Mouse (Mus musculus) thymus, adult 2 months (tissue): Measurements from ENCODE around the gene Pitpna. TPM values are rescaled to one million over a fixed set of nuclear protein-coding genes. Genes with fewer than 3 reads are reported as not detected.

ENCODE experiments used
- DNase-seq: peaks from one replicate; pipeline ENCODE4 v3.0.0; 2021
- H3K27ac ChIP-seq: fragments of 200-500 bp; 2 replicates; pipeline ENCODE4 v1.5.1; 2012; ENCODE audit warnings: low read length, control low read depth; ENCODE audit not compliant: control insufficient read depth, insufficient read depth
- H3K27me3 ChIP-seq: fragments of 200-500 bp; 2 replicates; pipeline ENCODE4 v1.6.1; 2012; ENCODE audit warnings: mild to moderate bottlenecking, low read length, moderate library complexity, mixed read lengths; ENCODE audit not compliant: control insufficient read depth, insufficient read depth
- H3K36me3 ChIP-seq: fragments of 200-500 bp; 2 replicates; pipeline ENCODE4 v1.6.1; 2012; ENCODE audit warnings: mild to moderate bottlenecking, low read length, moderate library complexity; ENCODE audit not compliant: control insufficient read depth, insufficient read depth
- H3K4me1 ChIP-seq: fragments of 200-500 bp; replicated peaks from 2 replicates; pipeline ENCODE4 v1.6.1; 2012; ENCODE audit warnings: low read length; ENCODE audit not compliant: control insufficient read depth, insufficient read depth
- H3K4me3 ChIP-seq: fragments of 200-500 bp; 2 replicates; pipeline ENCODE4 v1.5.1; 2012; ENCODE audit warnings: mild to moderate bottlenecking, low read length, control low read depth, moderate library complexity; ENCODE audit not compliant: control insufficient read depth, insufficient read depth
- CTCF ChIP-seq: fragments of 200-500 bp; IDR thresholded peaks from 2 replicates; pipeline ENCODE4 v1.5.1; 2012; ENCODE audit warnings: mild to moderate bottlenecking, control low read depth, low read length, moderate library complexity, borderline replicate concordance; ENCODE audit not compliant: control insufficient read depth, poor library complexity, insufficient read depth; ENCODE audit errors: extremely low read depth
- POLR2A ChIP-seq: fragments of 200-500 bp; IDR thresholded peaks from 2 replicates; pipeline ENCODE4 v1.6.1; 2012; ENCODE audit warnings: mild to moderate bottlenecking, low read length, control low read depth, moderate library complexity; ENCODE audit not compliant: control insufficient read depth, poor library complexity, insufficient read depth; ENCODE audit errors: extremely low read depth
- WGBS: fragments of 180-500 bp; shearing (Covaris S2); methylation state at CpG from one replicate; pipeline ENCODE4 v1.1.7; 2018; 5-methylcytosine and 5-hydroxymethylcytosine counted together
- polyA plus RNA-seq: library from polyadenylated mRNA; depleted of rRNA; stranded (reverse); fragments of >200 nt; gene quantifications from 2 replicates; pipeline ENCODE4 v1.2.3, GENCODE M21; 2012

Pitpna gene
- polyA plus RNA-seq, 1 experiment, result 99.7 TPM

DNA sequence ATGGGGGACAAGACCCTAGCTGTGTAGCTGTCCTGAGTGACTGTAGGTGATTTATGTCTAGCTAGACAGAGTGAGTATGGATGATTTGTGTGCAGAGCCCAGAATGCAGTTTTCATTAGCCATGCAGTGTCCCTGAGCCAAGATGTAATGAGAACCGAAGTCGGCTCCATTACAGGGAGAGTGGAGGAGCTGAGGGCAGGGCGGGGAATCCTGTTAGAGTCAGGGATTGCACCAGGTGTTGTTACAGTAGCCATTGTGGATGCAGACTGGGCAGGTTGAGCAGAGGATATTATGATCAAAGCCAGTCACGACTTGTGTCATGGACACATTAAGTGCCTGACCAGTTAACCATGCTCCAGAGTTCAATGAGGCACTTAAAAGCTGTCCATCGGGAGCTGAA lies 55.4 kb downstream of the Pitpna start:
- H3K4me1 ChIP-seq, result peaks cover 25% of the 10 kb centered on the region
- H3K27ac ChIP-seq, result no peak overlapping the region
- no peak overlapping the region for H3K4me3 ChIP-seq
- no peak for DNase-seq
- H3K27me3 ChIP-seq, result no peaks in the 10 kb centered on the region
- WGBS, result 96% methylated on average over 5 of the region's 5 CpGs
- TF ChIP-seq CTCF, result no peak
- no peak for TF ChIP-seq POLR2A
- H3K36me3 ChIP-seq, result 0 out of 2 replicates have a peak, but pooled peaks cover 4% of the 10 kb centered on the region

DNA sequence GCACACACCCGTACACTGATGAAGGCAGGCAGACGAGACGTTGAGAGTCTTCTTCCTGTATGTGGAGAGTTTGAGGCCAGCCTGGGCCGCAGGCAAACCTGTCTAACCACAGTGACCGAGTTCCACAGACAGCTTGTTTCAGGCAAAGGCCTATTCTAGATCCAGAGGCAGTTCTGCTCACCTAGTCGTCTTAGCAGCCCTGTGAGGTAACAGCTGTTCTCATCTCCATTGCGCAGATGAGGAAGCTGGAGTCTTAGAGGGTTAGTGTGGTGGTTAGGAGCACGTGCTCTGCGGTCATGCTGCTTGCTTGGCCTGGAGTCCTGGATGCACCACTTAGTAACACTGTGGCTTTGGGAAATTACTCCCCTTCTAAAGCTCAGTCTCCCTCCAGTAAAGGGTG lies 56.8 kb downstream of the Pitpna start:
- Histone ChIP-seq H3K4me3 (no peak overlapping the region), H3K36me3 (0 out of 2 replicates have a peak, but pooled peaks cover 4% of the 10 kb centered on the region), H3K4me1 (peaks cover 31% of the 10 kb centered on the region), H3K27me3 (no peaks in the 10 kb centered on the region), H3K27ac (peak overlapping the region; percentile 42)
- WGBS, result 3% methylated on average over 9 of the region's 9 CpGs
- TF ChIP-seq CTCF (no peak), POLR2A (no peak)
- DNase-seq, result peak; percentile 47

DNA sequence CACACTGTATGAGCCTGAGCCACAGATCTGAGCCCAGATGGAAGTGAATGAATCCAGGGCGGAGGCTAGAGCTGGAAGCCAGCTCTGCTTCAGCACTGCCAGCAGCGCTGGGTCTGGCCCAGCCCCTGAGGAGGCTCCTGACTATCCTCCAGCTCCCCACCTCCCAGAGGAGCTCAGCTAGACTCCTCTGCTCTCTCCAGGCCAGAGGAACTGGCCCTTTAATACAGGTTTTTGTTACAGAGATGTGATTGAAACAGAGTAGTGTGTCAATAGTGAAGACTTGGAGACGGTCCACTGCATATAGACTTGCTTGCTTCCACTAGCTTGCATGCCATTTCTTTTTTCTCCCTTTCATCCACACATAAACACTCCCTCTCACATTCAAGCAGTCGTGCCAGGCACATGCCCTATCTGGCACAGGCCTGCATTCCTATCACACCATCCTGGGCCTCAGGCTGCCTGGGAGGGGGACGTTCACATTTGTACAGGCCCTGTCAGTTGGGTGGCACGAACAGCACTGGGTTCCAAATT lies 59.8 kb downstream of the Pitpna start:
- TF ChIP-seq POLR2A, result no peak
- no peak for TF ChIP-seq CTCF
- WGBS, result 94% methylated on average over 6 of the region's 6 CpGs
- H3K4me1 ChIP-seq, result peaks cover 49% of the 10 kb centered on the region
- DNase-seq, result no peak
- H3K27ac ChIP-seq, result no peak overlapping the region
- H3K27me3 ChIP-seq, result no peaks in the 10 kb centered on the region
- H3K36me3 ChIP-seq, result no peaks in the 10 kb centered on the region
- no peak overlapping the region for H3K4me3 ChIP-seq

DNA sequence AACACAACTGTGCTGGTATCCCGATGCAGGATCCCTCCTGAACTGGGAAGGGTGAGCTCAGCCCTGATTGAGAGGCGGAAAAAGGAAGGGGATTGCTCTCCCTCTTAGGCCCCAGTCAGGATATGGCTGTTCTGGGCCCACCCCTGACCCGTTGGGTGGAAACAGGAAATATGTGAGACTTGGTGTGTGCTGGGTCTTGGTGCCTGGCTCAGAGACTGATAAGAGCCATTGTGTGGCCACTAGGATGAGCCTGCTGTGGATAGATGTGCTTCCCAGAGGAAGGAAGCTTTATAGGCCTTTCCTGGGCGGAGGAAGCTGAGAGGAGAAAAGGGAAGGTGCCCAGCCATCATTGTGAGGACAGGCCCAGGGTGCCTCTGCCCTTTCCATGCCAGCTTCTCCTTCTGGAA lies 61.3 kb downstream of the Pitpna start:
- DNase-seq, result no peak
- no peak overlapping the region for H3K4me3 ChIP-seq
- TF ChIP-seq CTCF, result no peak
- TF ChIP-seq POLR2A, result no peak
- 59% methylated on average over 4 of the region's 4 CpGs for WGBS
- no peaks in the 10 kb centered on the region for H3K36me3 ChIP-seq
- H3K27me3 ChIP-seq, result no peaks in the 10 kb centered on the region
- H3K4me1 ChIP-seq, result peaks cover 52% of the 10 kb centered on the region
- H3K27ac ChIP-seq, result no peak overlapping the region

DNA sequence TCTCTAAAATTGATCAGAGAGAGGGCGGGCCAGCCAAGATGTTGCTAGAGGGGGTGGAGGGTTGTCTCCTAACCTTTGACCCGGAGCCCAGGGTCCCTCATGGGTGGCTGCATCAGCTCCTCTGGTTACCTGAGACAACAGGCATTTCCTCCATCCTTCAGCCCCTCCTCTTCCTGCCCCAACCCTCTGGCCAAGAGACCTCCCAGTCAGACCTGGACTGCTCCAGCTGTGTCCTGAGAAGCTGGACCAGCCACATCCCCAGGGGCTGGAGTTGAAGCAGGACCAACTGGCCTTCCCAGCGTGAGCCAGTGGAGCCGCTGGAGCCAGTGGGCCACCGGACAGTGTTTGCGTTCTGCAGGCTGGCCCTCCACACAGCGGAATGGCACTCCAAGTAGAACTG lies 62.4 kb downstream of the Pitpna start, which contains the start of gene Myo1c:
Gene Myo1c, plus strand, starts transcription at position 194 of the 400 bp plus-strand sequence.
- Histone ChIP-seq H3K27me3 (no peaks in the 10 kb centered on the region), H3K4me3 (peak within 1 kb of the TSS; percentile 74), H3K36me3 (no peaks in the 10 kb centered on the region), H3K4me1 (peaks cover 53% of the 10 kb centered on the region), H3K27ac (no peak within 1 kb of the TSS)
- 93% methylated on average over 7 of the region's 7 CpGs for WGBS
- TF ChIP-seq POLR2A (no peak), CTCF (no peak)
- no peak for DNase-seq

DNA sequence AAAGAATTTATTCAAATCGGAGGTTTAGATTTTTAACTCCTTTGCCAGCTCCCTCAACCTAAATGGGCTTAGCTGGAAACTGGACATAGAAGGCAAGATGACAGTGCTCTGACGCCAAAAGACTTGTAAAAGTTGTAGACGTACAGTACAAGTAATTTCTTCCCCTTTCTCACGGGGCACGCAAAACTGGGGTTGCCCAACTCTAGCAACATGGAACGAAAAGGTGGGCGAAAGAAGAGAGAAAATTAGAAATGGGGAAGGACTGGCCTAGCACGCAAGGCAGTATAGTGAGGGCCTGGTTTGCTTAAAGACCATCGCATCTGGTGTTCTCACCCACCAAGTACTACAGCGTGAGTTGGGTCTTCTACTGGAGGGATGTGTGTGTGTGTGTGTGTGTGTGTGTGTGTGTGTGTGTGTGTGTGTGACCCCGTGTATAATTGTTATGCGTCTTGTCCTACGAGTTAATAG lies 63.1 kb downstream of the Pitpna start:
- Histone ChIP-seq H3K27me3 (no peaks in the 10 kb centered on the region), H3K36me3 (no peaks in the 10 kb centered on the region), H3K4me1 (peaks cover 57% of the 10 kb centered on the region), H3K4me3 (peak overlapping the region; percentile 74), H3K27ac (no peak overlapping the region)
- 46% methylated on average over 13 of the region's 13 CpGs for WGBS
- DNase-seq, result no peak
- no peak for TF ChIP-seq CTCF
- no peak for TF ChIP-seq POLR2A
